Mouse (Mus musculus) brown adipose tissue, adult 24 weeks (tissue): ENCODE measurements around the gene Rilpl1. TPM values are rescaled to one million over a fixed set of nuclear protein-coding genes. Genes with fewer than 3 reads are reported as not detected.
A peak's percentile ranks its signal among the peaks of the same experiment; 100 is the strongest.

Experiments used
- H3K27ac ChIP-seq: fragments of 200-500 bp; replicated peaks from 2 replicates; pipeline ENCODE4 v1.5.1; 2012; ENCODE audit warnings: low read depth, mild to moderate bottlenecking, low read length
- H3K4me1 ChIP-seq: fragments of 200-500 bp; 2 replicates; pipeline ENCODE4 v1.6.1; 2012; ENCODE audit warnings: low read length, mixed read lengths; ENCODE audit not compliant: control insufficient read depth, insufficient read depth, insufficient read length
- H3K4me3 ChIP-seq: fragments of 200-500 bp; 2 replicates; pipeline ENCODE4 v1.5.1; 2012; ENCODE audit warnings: low read depth, mild to moderate bottlenecking, low read length, moderate library complexity; ENCODE audit not compliant: insufficient read depth
- polyA plus RNA-seq: library from polyadenylated mRNA; stranded (reverse); fragments of >200 nt; gene quantifications from 2 replicates; pipeline ENCODE4 v1.2.4, GENCODE M21; 2012; ENCODE audit not compliant: missing spikeins, insufficient read depth, insufficient read length

Gene Rilpl1
- polyA plus RNA-seq, 1 experiment = 4.9 TPM

- Histone ChIP-seq H3K4me3 (no peak overlapping the region; the same call in 1 of the 2 replicates), H3K4me1 (peaks cover 5% of the 10 kb centered on the region; the same call in 1 of the 2 replicates), H3K27ac (no peak overlapping the region)
These were observed 8.7 kb upstream of the Rilpl1 start for GRCm38 (mm10) chr5:124539905-124540304.

- H3K27ac ChIP-seq = no peak overlapping the region
- H3K4me3 ChIP-seq = no peak overlapping the region
- H3K4me1 ChIP-seq = peaks cover 5% of the 10 kb centered on the region; the same call in 1 of the 2 replicates
These were observed 7.9 kb upstream of the Rilpl1 start for GRCm38 (mm10) chr5:124538813-124539792.

GRCm38 (mm10) chr5:124536776-124537175 lies 5.6 kb upstream of the Rilpl1 start:
- Histone ChIP-seq H3K27ac (peak overlapping the region; percentile 18), H3K4me3 (peak overlapping the region; percentile 29)

GRCm38 (mm10) chr5:124535016-124535415 lies 3.8 kb upstream of the Rilpl1 start:
- no peaks in the 10 kb centered on the region for H3K4me1 ChIP-seq
- no peak overlapping the region for H3K27ac ChIP-seq
- no peak overlapping the region for H3K4me3 ChIP-seq

More at GRCm38 (mm10) chr5:124536776-124537175, 5.6 kb upstream of the Rilpl1 start:
- peaks cover 1% of the 10 kb centered on the region; the same call in 1 of the 2 replicates for H3K4me1 ChIP-seq

GRCm38 (mm10) chr5:124532451-124532850 lies 1.3 kb upstream of the Rilpl1 start:
- Histone ChIP-seq H3K4me1 (peaks cover 6% of the 10 kb centered on the region; the same call in 1 of the 2 replicates), H3K27ac (no peak overlapping the region), H3K4me3 (no peak overlapping the region)

GRCm38 (mm10) chr5:124531583-124531930 lies 366 bp upstream of the Rilpl1 start:
- Histone ChIP-seq H3K27ac (peak overlapping the region; percentile 39; the same call in 1 of the 2 replicates), H3K4me1 (peaks cover 6% of the 10 kb centered on the region; the same call in 1 of the 2 replicates), H3K4me3 (peak overlapping the region; percentile 90)

- H3K4me3 ChIP-seq = peak overlapping the region; percentile 90
- peaks cover 6% of the 10 kb centered on the region; the same call in 1 of the 2 replicates for H3K4me1 ChIP-seq
- H3K27ac ChIP-seq = peak overlapping the region; percentile 28
These were observed 1.5 kb downstream of the Rilpl1 start for GRCm38 (mm10) chr5:124529697-124530096.

- Histone ChIP-seq H3K4me1 (peaks cover 6% of the 10 kb centered on the region; the same call in 1 of the 2 replicates), H3K4me3 (peak overlapping the region; percentile 90), H3K27ac (peak overlapping the region; percentile 72)
These were observed 2.0 kb downstream of the Rilpl1 start for GRCm38 (mm10) chr5:124529191-124529651.

- peak overlapping the region; percentile 90 for H3K4me3 ChIP-seq
- H3K4me1 ChIP-seq = peaks cover 6% of the 10 kb centered on the region; the same call in 1 of the 2 replicates
- H3K27ac ChIP-seq = peak overlapping the region; percentile 72
These were observed 2.4 kb downstream of the Rilpl1 start for GRCm38 (mm10) chr5:124528791-124529190.

- H3K4me1 ChIP-seq = peaks cover 6% of the 10 kb centered on the region; the same call in 1 of the 2 replicates
- H3K4me3 ChIP-seq = 0 out of 2 replicates have a peak overlapping the region, but pooled peaks have one; percentile 90
- no peak overlapping the region for H3K27ac ChIP-seq
These were observed 2.8 kb downstream of the Rilpl1 start for GRCm38 (mm10) chr5:124528351-124528750.

GRCm38 (mm10) chr5:124524943-124525342 lies 6.2 kb downstream of the Rilpl1 start:
- Histone ChIP-seq H3K27ac (no peak overlapping the region), H3K4me1 (peaks cover 6% of the 10 kb centered on the region; the same call in 1 of the 2 replicates)

GRCm38 (mm10) chr5:124523032-124523431 lies 8.2 kb downstream of the Rilpl1 start:
- Histone ChIP-seq H3K27ac (no peak overlapping the region), H3K4me1 (no peaks in the 10 kb centered on the region), H3K4me3 (no peak overlapping the region)

More at GRCm38 (mm10) chr5:124524943-124525342, 6.2 kb downstream of the Rilpl1 start:
- H3K4me3 ChIP-seq = no peak overlapping the region

- no peak overlapping the region for H3K4me3 ChIP-seq
- H3K4me1 ChIP-seq = no peaks in the 10 kb centered on the region
- no peak overlapping the region for H3K27ac ChIP-seq
These were observed 9.6 kb downstream of the Rilpl1 start for GRCm38 (mm10) chr5:124521588-124521987.

- Histone ChIP-seq H3K4me3 (no peak overlapping the region), H3K4me1 (no peaks in the 10 kb centered on the region), H3K27ac (no peak overlapping the region)
These were observed 12.5 kb downstream of the Rilpl1 start for GRCm38 (mm10) chr5:124518648-124519047.

GRCm38 (mm10) chr5:124515789-124516188 lies 15.4 kb downstream of the Rilpl1 start:
- Histone ChIP-seq H3K27ac (no peak overlapping the region), H3K4me3 (no peak overlapping the region), H3K4me1 (no peaks in the 10 kb centered on the region)
